Mouse (Mus musculus) lung, postnatal 0 days (tissue): ENCODE data around the gene Ttc26.

ENCODE experiments used
- CTCF ChIP-seq: IDR thresholded peaks from 2 replicates; pipeline ENCODE4 v1.5.1; 2016; ENCODE audit warnings: antibody characterized with exemption, mild to moderate bottlenecking
- EP300 ChIP-seq: IDR thresholded peaks from 2 replicates; pipeline ENCODE4 v1.6.1; 2016; ENCODE audit warnings: antibody characterized with exemption, mild to moderate bottlenecking, control low read depth

DNA sequence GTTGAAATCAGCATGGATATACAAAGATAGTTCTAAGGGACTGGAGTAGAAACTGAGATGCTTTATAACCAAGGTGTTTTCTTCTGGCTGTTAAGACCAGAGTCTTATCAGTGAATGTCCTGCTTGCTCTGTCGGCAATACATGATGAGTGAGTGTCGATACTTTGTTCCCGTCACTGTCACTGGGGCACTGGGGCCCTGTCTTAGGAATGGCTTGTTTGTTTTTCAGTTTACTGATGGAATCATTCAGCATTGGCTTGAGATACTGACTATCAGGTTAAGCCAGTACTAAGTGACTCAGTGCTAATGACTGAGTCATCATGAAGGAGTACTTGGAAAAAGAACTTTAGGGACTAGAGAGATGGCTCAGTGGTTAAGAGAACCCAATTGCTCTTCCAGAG is 62.6 kb downstream of the Ttc26 start:
- TF ChIP-seq CTCF = no peak
- TF ChIP-seq EP300 = no peak
